In genomic region chr4:82402666-82403065, GRCm38 (mm10) we compare ENCODE assay signal across 25 mouse cellular contexts.
DNase-seq lines count a peak whose midpoint lies in the region; ATAC-seq and TF ChIP-seq lines count a peak whose summit lies in the region.
"Had no signal": no experiment of that assay in that cellular context is flagged by ENCODE, and none has a peak within 500 bp of the region (broad histone marks: within the 10 kb centered on the region; RNA-seq: fewer than 3 reads in every experiment).

No protein-coding gene starts in this region.

- no peak for TF ChIP-seq EP300 in ES-Bruce4 (IDR thresholded peaks at IDR 0.05; ENCODE audit: insufficient read depth, low read depth, low read length)

- no peak for TF ChIP-seq CTCF in ES-Bruce4 (IDR thresholded peaks at IDR 0.05; ENCODE audit: low read depth, low read length)

- no peak overlapping the region for H3K27ac ChIP-seq in intestine, embryonic 14.5 days (ENCODE audit: low read depth)
- no peak overlapping the region for H3K27ac ChIP-seq in intestine, embryonic 15.5 days
- peak overlapping the region; percentile 26 for H3K27ac ChIP-seq in ES-Bruce4 (ENCODE audit: insufficient read depth, low read length)
- H3K27ac ChIP-seq: embryonic facial prominence, embryonic 10.5 days; embryonic facial prominence, embryonic 13.5 days; forebrain, embryonic 12.5 days; forebrain, embryonic 15.5 days; hindbrain, embryonic 10.5 days; hindbrain, embryonic 13.5 days had no signal

- no peak overlapping the region for H3K9ac ChIP-seq in intestine, embryonic 14.5 days (ENCODE audit: low read length)
- H3K9ac ChIP-seq in intestine, embryonic 15.5 days, result no peak overlapping the region
- no peak overlapping the region for H3K9ac ChIP-seq in ES-Bruce4 (ENCODE audit: low read depth, poor library complexity, severe bottlenecking)
- H3K9ac ChIP-seq: embryonic facial prominence, embryonic 13.5 days; forebrain, embryonic 12.5 days; forebrain, embryonic 15.5 days; hindbrain, embryonic 13.5 days had no signal

- no peak overlapping the region for H3K4me2 ChIP-seq in intestine, embryonic 14.5 days (ENCODE audit: low read length)
- H3K4me2 ChIP-seq in intestine, embryonic 15.5 days (replicated peaks), result no peak overlapping the region
- H3K4me2 ChIP-seq: embryonic facial prominence, embryonic 13.5 days; forebrain, embryonic 12.5 days; forebrain, embryonic 15.5 days; heart, embryonic 11.5 days; hindbrain, embryonic 13.5 days had no signal

- H3K27me3 ChIP-seq in intestine, embryonic 14.5 days (replicated peaks; ENCODE audit: control insufficient read depth, insufficient read depth, low read length), result no peaks in the 10 kb centered on the region
- no peaks in the 10 kb centered on the region for H3K27me3 ChIP-seq in intestine, embryonic 15.5 days (replicated peaks)
- no peaks in the 10 kb centered on the region for H3K27me3 ChIP-seq in ES-Bruce4 (ENCODE audit: control insufficient read depth, insufficient read depth, low read length, poor library complexity, severe bottlenecking)
- H3K27me3 ChIP-seq: embryonic facial prominence, embryonic 13.5 days; forebrain, embryonic 12.5 days; forebrain, embryonic 15.5 days; hindbrain, embryonic 13.5 days had no signal

- no peaks in the 10 kb centered on the region for H3K9me3 ChIP-seq in intestine, embryonic 14.5 days (ENCODE audit: control insufficient read depth, low read length)
- H3K9me3 ChIP-seq in intestine, embryonic 15.5 days, result no peaks in the 10 kb centered on the region
- H3K9me3 ChIP-seq in ES-Bruce4 (replicated peaks; ENCODE audit: control insufficient read depth, insufficient read depth, low read length, poor library complexity, severe bottlenecking), result no peaks in the 10 kb centered on the region
- H3K9me3 ChIP-seq: embryonic facial prominence, embryonic 10.5 days; embryonic facial prominence, embryonic 13.5 days; forebrain, embryonic 12.5 days; forebrain, embryonic 15.5 days; hindbrain, embryonic 10.5 days; hindbrain, embryonic 13.5 days had no signal

- WGBS in intestine, embryonic 14.5 days, result 85% methylated on average over 9 of the region's 9 CpGs
- WGBS in intestine, embryonic 15.5 days, result 86% methylated on average over 9 of the region's 9 CpGs

- no peak overlapping the region for H3K4me3 ChIP-seq in intestine, embryonic 14.5 days (ENCODE audit: low read depth, low read length)
- no peak overlapping the region for H3K4me3 ChIP-seq in intestine, embryonic 15.5 days (replicated peaks)
- no peak overlapping the region for H3K4me3 ChIP-seq in ES-Bruce4 (ENCODE audit: low read depth, low read length)
- H3K4me3 ChIP-seq: embryonic facial prominence, embryonic 10.5 days; embryonic facial prominence, embryonic 13.5 days; erythroblast, embryonic 14.5 days; forebrain, embryonic 12.5 days; forebrain, embryonic 15.5 days; hindbrain, embryonic 10.5 days; hindbrain, embryonic 13.5 days had no signal

- ATAC-seq in intestine, embryonic 14.5 days (replicated peaks; ENCODE audit: low FRiP score, low TSS enrichment, low read depth), result no peak
- no peak for ATAC-seq in intestine, embryonic 15.5 days
- ATAC-seq: activated CD4-positive, CD25-positive, alpha-beta regulatory T cell, adult 4 months; forebrain, embryonic 15.5 days; hindbrain, embryonic 16.5 days; intestine, postnatal 0 days had no signal

- peak; percentile 70 for DNase-seq in heart, adult 11 months
- no peak for DNase-seq in heart, postnatal 4 days
- peak; percentile 48 for DNase-seq in intestine, embryonic 14.5 days (ENCODE audit: low spot score)
- no peak for DNase-seq in urinary bladder, postnatal 25 days (ENCODE audit: low spot score)
- DNase-seq: adrenal gland, adult 8-10 months; adrenal gland, postnatal 25 days; cerebellum, adult 11-12 months; cerebellum, adult 8-10 months; cerebellum, postnatal 10 days; cerebellum, postnatal 36 days; embryo, embryonic 11 days; gastrocnemius, postnatal 25 days had no signal

- TF ChIP-seq POLR2A in ES-Bruce4 (IDR thresholded peaks at IDR 0.05; ENCODE audit: insufficient read depth, low read length), result no peak

- H3K36me3 ChIP-seq in intestine, embryonic 14.5 days (ENCODE audit: control insufficient read depth, insufficient read depth, low read length), result no peaks in the 10 kb centered on the region
- no peaks in the 10 kb centered on the region for H3K36me3 ChIP-seq in intestine, embryonic 15.5 days
- no peaks in the 10 kb centered on the region for H3K36me3 ChIP-seq in ES-Bruce4 (ENCODE audit: control insufficient read depth, insufficient read depth, low read length, poor library complexity, severe bottlenecking)
- H3K36me3 ChIP-seq: embryonic facial prominence, embryonic 10.5 days; embryonic facial prominence, embryonic 13.5 days; forebrain, embryonic 12.5 days; forebrain, embryonic 15.5 days; hindbrain, embryonic 10.5 days; hindbrain, embryonic 13.5 days had no signal

- peaks cover 39% of the 10 kb centered on the region for H3K4me1 ChIP-seq in intestine, embryonic 14.5 days (replicated peaks; ENCODE audit: control insufficient read depth, insufficient read depth, low read length)
- H3K4me1 ChIP-seq in intestine, embryonic 15.5 days (replicated peaks), result peaks cover 35% of the 10 kb centered on the region
- peaks cover 9% of the 10 kb centered on the region for H3K4me1 ChIP-seq in ES-Bruce4 (ENCODE audit: control insufficient read depth, insufficient read depth, low read length)

Comparison
In these comparisons a context has a peak if more than half of its experiments do, and no peak if none do; other contexts are left out.
1. DNase-seq: peak in heart, adult 11 months (single experiment) and intestine, embryonic 14.5 days (single experiment); none in heart, postnatal 4 days (single experiment) and urinary bladder, postnatal 25 days (single experiment).